Mouse (Mus musculus) naive thymus-derived CD4-positive, alpha-beta T cell, adult 2 months (primary cell): ENCODE data around the gene Dok4.

ENCODE experiments used
- DNase-seq: peaks from one replicate; pipeline ENCODE4 v3.0.0-alpha.2; 2011; ENCODE audit warnings: low read depth

Dok4 gene

DNA sequence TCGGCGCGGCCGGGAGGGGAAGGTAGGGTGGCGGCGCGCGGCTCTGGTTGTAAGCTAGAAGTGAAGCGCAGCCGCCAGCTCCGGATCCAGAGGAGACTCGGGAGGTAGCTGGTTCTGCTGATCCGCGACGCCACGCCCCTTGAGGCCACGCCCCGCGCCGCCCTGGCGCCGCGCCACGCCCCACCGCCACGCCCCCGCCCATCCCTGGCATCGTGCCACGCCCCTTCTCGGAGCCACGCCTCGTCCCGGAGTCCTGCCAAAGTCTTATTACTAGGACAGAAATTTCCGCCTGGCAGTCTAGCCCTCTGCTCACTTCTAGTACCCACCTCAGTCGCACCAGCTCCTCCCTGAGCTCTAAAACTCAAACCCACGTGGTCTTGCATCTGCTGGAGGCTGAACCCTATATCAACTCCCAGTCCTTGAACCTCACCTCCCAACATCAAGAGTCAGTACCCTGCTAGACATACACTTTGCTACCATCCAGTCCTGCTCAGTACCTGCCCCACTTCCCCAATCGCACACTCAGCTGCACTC is at the start of gene Dok4:
TSS of gene Dok4 (minus strand) at position 134 of the 534 bp plus-strand sequence.
- peak; percentile 86 for DNase-seq

DNA sequence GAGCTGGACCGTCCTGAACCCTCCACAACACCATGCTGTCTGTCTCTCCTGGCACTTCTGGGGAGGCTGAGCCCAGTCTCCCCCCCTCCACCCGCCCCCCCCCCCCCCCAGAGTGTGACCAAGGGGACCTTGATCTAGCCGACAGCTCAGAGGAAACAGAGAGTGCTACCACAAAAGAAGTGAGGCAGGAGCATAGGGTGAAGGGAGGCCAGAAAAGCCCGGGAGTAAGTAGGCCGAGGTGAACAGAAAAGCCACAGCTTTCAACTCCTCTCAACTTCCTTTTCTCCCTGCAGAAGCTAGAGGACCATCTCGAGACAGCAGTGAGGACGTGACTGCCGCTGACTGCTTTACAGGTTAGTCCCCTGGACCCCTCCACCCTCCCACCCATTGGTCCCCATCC is 47.3 kb upstream of the Dok4 start, which contains the start of gene Adgrg5:
TSS of gene Adgrg5 (plus strand) at position 290 of the 400 bp plus-strand sequence.
- peak; percentile 35 for DNase-seq

DNA sequence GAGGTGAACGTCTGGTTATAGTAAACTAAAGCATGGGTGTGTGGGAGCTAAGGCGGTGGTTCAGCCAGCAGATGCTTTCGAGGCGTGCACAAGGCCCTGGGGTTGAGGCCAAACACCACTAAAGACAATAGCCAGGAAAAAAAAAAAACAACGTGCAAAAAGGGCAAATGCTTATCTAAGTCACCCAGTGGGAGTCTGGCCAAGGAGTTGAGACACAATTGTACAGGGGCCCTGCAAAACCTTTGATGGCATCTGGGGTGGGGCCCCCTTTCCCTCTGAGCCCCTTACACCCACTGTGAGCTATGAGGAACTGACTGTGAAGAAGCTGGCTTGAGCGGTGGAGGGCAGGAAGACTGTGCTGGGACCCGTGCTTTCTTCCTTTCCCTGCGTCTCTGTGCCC is 46.5 kb upstream of the Dok4 start:
- DNase-seq, result peak; percentile 10

DNA sequence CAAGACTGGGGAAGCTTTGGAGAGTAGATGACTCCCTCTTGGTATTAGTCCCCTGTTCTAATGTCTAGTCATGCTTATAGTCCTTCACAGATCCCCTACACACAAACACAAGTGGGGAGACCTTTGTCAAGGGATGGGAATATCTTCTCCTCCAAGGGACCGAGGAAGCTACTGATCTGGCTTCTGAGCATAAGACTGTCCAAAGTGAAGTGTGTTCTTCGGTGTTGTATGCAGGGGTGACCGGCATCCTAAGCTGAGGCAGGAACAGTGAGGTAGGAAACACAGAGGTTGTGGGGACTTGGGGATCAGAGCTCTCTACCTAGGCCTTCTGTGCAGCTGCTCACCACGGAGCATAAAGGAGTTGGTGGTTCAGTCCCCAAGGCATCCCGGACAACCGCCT is 46.0 kb upstream of the Dok4 start:
- no peak for DNase-seq

DNA sequence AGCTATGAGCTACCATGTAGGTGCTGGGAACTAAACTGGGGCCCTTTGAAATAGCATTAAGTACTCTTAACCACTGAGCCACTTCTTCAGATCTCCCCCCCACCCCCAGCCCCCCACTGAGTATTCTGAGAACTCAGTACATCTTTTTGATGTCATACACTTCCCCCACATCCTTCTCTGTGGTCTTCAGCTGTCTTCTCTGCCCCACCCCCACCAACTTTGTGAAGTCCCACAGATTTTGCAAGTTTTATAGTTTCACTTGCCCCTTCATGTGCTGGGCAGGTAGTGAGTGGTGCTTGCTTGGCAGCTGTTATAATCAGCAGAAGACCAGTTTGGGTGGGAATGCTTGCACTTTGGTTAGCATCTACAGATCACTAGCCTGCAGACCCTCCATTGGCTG is 43.1 kb upstream of the Dok4 start:
- DNase-seq, result peak; percentile 47

DNA sequence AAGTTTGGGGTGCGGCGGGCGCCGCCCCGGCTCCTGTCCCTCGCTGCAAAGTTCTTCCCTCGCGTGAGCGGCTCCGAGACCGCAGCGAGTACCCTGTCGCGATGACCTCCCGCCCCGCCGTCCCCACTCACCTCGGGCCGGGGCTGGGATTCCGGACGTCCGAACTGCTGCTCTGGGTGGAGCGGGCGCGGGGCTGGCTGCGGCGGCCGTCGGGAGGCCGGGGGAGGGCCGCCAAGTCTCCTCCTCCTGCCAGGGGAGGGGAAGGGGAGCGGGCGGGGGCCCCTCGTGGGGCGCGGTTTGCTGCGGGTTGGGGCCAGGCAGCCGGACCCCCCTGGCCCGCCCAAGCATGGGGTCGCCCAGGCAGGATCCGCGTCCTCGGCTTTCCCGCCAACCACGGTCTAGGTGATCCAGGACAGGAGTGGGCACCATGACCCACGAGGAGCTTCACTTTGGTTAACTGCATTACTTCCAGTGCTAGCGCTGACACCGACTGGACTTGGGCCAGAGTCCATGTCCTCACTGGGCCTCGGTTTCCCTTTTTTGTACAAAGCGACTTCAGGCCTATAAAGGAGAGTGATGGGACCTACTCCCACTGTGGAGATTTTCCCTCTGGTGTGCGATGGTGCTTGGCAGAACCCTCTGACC is 41.8 kb upstream of the Dok4 start, which contains the start of gene Ccdc102a:
TSS of gene Ccdc102a (minus strand) at position 248 of the 645 bp plus-strand sequence.
- peak; percentile 35 for DNase-seq

DNA sequence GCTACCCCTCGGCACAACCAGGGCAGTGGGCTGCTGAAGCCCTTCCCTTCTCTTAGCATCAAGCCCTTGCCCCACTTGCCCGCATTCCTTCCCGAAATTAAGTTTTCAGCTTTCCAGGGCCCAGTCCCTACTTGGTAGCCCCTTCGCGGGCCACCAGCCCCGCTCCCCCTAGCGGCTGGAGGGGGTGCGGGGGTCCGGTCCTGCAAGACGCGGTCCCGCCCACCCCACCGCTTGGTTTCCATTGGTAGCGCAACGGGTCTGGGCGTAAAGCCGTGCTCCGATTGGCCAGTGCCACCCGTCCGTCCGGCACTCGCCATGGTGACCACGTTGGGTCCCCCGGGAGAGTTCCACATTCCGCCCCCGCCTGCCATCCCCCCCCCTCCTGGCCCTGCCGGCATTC is 41.2 kb upstream of the Dok4 start:
- peak; percentile 76 for DNase-seq

DNA sequence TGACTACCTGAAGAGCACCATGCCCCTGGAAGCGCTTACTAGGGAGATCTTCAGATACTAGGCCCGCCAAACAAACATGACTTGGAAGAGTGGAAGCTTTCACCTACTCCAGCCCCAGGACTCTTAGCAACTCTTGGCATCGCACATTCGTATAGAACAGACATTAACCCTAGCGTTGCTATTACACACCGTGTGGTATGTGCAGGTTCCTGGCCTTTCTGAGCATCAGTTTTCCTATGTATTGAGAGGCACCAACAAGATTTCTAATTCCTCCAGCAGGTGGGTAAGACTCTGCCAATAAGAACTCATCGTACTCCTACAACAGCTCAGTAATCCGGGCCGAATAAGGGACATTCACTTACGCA is 40.8 kb upstream of the Dok4 start:
- no peak for DNase-seq

DNA sequence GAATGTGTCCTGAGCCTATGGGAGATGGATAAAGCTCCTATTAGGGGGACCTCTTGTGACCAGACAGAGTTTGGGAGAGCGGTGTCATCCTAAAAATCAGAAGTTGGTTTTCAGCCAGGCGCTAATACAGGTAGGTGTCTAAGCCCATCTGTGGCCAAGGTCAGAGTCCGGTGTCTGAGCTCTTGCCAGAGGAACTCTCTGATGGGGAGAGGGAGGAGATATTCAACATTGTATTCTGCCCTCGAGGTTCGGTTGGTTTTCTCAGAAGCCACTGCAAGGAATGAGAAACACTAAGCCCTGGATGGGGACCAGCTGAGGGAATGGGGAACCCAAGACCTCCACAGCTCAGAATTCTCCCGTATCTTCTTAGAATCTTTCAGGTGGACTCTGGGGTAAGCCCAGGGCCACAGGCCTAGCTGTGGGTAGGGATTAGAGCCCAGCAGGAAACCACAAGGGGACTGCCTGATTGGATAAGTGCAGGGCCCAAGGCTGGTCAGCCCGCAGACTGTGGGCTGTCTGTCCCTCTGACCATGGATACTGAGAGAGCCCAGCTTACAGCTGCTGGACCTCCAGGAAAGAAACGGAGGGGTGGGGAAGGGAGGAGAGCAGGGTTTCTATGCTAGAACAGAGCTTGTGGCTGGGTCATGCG is 40.3 kb upstream of the Dok4 start:
- DNase-seq, result no peak

DNA sequence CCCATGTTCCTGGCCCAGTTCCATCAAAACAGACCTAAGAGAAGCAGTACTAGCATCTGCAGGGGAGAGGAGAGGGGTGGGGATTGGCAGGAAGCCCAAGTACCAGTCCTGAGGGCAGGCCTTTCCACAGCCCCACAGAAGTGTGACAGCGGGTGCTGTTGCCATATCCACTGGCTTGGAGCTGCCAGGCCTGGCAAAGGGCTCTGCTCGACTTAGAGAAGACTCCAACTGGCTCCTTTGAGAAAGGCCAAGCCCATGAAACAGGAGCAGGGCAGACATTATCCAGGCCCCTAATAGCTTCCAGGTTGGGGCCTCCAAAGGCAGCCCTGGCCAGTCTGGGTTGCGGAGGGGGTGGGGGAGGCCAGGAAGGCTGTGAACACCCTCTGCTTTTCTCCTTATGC is 38.6 kb upstream of the Dok4 start:
- no peak for DNase-seq

DNA sequence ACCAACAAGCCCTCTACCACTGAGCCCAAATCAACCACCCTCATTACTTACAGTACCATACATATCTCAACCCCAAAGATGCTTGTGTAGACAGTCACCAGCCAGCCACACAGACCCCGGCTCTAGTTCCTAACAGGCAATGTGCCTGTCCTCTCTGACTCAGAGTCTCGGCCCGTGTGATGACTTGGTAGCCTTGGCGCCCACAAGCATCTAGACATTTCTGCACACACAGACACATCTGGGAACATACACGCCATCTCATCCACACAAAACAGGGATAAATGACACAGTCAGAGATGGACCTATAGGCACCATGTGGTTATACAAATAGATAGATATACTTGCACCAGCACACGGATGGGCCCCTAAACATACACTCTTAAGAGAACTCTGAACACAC is 38.1 kb upstream of the Dok4 start:
- no peak for DNase-seq

DNA sequence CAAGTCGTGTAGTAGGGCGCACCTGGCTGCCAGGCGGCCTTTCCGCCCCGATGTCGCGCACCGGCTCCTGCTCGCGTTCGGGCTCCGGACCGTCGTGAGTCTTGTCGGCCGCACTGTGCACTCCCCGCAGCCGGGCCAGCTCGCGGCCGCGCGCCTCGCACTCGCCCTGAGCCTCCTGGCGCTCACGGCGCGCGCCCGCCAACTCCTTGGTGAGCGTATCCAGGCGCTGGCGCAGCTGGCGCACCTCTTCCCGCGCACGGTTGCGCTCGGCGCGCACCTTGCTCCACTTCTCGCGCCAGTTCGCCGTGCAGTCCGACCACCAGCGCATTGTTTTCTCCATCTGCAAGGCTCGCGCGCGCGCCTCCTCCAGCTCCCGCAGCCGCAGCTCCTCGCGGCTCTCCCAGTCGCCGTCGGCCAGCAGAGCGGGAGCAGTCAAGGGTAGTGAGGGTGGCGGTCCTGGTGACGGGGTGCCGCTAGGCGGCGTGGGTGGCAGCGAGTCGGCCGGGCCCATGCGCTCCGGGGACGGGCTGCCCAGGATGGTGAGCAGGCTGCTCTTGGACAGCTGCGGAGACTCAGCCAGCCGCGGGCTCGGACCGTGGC is 37.0 kb upstream of the Dok4 start:
- no peak for DNase-seq

DNA sequence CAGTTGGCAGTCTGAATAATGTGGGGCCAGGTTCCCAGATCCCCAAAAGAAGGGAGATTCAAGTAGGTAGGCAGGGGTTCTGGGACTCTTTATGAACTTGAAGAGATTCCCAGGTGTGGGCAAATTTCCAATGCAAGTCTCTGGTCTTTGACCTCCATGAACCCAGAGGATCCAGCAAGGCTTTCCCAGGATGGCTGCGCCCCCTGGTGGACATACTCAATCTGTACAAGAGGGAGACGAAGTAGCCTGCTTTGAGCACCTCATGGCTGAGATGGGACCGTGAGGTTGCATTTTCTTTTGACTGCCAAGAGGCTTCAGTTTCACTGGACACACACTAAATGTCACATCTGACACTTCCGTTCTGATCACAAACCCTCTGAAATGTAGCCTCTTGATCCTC is 32.7 kb upstream of the Dok4 start:
- DNase-seq, result peak; percentile 80

DNA sequence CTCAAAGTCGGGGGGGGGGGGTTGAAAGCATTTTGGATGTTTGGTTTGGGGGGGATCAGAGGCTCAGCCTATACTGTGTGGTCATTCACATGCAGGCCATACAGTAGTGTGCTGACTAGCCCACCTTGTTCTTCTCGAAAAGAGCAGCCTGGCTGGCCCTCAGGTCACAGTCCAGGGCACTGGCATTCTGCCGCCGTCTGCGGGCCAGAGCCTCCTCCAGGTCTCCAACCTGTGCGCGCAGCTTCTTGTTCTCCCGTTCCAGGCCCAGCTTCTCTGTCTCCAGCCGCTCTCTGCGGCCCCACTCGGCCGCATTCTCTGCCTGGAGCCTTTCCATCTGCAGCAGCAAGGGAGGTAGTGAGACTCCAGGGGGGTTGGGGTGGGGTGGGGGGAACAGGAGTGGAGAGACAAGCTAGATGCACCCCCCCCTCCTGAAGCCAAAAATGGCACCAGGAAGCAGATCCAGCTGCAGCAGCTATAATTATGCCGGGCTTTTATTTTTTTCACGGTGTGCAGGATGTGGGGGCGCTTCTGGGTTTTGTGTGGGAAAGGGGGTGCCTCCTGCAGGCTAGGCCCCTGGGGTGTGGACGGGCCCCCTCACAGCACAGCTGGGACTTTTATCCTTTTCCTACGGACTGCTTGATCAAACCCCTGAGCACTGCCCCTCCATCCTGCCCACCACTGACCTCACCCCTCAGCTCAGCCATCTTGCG is 31.6 kb upstream of the Dok4 start:
- DNase-seq, result no peak

DNA sequence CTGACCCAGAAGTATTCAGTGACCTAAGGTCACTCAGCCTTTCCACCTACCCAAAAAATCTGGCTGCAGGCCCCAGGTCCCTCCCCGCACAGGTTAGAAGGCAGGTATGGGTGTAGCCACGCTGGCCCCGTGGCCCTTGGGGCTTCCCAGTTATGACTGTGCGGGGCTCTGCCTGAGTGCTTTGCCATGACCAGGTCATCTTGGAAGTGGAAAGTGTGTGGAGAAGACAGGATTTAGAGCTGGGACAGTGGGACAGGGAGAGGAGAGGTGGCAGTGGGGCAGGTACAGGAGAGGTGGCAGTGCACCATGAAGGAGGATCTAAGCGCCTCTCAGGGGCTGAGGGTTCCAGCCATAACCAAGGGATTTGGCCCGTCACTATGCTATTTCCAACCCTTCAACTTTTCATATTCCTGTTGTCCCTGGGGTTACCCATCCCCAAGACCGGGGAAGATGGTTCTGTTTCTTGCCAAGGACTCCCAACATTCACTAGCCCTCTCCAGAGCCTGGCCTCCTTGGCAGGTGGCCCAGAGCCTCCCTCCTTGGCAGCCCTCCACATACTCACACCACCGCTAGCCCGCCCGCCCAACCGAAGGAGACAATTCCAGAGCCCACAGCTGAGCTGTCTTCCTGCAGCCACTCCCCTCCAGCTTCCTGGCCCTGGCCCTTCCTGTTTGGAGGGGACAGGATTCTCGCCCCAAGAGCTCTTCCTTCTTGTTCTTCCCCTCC is 28.5 kb upstream of the Dok4 start:
- no peak for DNase-seq

DNA sequence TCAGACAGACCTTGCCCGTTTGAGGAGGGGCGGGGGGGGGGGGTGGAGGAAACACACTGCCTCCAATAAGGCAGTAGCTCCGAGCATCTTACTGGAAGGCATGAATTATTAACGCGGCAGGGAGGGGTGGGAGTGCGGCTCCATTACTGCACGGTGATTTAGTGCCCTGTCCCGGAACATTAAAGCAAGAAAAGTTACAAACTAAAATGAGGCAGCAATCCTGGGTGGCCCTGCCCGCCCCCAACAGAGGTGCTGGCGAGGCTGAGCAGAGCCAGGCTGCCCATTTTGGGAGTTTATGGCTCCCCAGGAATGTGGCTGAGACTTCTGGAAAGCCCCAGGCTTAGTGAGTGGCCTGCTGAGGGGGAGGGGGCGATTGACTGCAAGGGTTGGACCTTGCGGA is 27.6 kb upstream of the Dok4 start:
- no peak for DNase-seq

DNA sequence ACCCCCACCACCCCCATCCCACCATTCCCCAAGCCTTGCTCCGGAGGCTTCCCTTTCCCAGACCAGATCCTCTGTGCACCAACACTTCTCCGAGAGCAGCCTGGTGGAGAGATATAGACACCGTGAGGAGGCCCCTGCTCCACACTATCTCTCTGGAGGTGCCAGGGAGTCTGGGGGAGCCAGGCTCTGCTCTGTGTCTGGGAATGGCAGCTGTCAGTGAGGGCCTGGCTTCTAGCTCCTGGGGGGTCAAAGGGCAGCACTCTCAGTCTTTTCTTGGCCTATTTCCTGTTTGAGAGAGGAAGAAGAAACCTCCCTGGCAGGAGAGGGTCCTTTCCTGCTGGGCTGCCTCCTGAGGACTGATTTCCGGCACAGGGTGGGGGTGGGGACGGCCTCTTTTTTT is 24.9 kb upstream of the Dok4 start:
- no peak for DNase-seq

DNA sequence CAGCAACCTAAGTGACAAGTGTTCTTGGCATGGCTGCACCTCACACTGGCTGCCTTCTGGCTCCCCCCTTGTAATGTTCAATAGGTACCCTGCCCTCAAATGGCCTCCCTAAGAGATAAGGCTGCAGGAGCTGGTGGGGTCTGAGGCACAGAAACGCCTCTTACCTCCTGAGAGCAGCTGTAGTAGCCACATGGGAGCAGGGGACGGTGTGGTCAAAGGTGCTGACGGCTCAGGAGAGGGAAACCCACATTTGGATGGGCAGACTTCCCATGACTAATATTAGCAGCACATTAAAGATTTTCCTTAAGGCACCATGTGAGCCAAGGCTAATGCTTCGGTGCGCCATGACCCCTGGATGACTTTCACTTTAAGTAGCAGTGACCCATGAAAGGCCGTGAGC is 24.5 kb upstream of the Dok4 start:
- no peak for DNase-seq

DNA sequence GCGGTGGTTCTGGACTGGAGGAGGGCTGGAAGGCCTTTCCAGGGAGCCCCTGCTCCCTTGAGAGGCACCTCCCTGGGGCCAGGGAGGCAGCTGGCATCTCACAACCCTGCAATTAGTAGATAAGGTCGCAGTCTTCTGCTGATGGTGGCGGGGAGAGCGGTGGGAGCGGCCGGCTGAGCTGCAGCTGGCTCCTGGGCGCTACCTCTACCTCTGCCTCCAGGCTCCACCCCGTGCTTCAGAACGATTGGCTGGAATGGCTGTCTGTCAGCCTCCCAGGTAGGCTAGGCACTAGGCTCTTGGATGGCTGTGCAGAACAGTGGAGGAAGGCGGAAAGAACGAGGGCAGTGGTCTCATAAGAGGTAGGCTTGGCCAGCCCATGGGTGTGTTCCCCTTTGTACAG is 23.1 kb upstream of the Dok4 start:
- no peak for DNase-seq

DNA sequence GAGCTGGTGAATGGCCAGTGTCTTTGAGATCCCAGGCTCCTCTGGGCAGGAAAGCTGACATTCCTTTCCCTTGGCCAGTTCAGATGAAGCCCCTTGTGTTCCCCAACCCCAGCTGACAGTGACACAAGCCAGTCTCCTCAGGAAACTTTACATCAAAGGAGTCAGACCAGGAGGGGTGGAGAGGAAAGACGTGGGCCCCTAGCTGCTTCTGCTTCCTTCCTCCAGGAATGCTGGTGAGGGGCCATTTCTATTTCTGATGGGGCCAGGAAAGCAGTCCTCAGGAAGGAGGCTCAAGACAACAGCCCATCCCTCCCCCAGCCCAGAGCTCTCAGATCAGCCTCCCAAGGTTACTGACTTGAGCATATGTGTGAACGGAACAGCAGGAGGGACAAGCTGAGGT is 16.8 kb upstream of the Dok4 start:
- no peak for DNase-seq

DNA sequence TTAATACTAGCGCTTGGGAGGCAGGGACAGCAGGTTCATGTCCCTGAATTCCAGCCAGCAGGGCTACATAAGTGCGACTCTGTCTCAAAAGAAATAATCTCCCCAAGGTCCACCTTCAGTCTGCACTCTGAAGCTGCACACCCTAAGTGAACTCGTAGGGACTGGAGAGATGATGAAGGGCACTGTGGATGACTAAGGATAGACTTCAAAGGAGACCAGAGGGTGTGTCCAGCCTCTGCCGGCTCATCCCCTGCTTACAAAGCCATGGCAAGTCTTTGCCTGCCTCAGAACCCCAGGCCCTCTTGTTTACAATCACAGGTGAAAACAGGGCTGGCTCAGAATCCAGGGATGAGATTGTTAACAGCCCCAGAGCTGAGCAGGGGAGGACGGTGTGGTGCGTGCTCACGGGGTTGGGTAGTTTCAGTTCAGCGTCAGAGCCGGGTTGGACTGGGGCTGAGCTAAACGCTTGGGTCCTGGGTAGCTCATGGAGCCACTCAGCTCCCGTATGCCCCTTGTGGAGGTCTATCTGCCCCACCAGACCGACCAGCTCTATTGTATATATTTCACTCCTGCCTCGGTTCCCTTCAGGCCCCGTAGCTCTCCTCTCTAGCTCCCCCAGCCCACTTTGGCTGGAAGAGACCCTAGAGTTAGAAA is 12.4 kb upstream of the Dok4 start:
- DNase-seq, result no peak

DNA sequence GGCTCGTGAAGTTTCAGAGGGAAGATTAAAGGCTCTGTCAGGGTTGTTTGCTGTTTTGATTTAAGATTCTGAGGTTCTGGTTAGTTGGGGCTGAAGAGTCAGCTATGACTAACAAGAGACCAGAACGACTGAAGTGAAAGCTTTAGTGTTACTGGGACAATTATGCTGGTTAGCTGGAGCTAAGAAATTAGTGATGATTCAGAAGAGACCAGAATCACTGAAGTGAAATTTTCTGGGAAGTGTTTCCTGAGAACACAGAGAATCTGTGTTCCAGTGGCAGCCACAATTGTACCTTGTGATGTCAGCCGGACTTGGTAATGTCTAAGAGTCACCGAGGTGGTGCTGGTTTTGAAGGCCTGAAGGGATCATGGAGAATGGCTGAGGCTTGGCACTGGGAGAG is 4.6 kb upstream of the Dok4 start:
- DNase-seq, result no peak
